Mouse (Mus musculus) neutrophil, adult 65 days (primary cell): ENCODE results near the gene Cers5. TPM values are rescaled to one million over a fixed set of nuclear protein-coding genes. Genes with fewer than 3 reads are reported as not detected.

Experiments used
- total RNA-seq: library from RNA; stranded (reverse); gene quantifications from 2 replicates; pipeline ENCODE4 v1.2.4, GENCODE M21; 2023

Gene Cers5
- 25.3 and 30.6 TPM in 2 replicates for total RNA-seq

DNA sequence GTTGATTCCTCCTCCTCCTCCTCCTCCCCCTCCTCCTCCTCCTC is at the start of gene Cers5:
Gene Cers5 (minus strand): TSS at position 5 of the 44 bp plus-strand sequence.

DNA sequence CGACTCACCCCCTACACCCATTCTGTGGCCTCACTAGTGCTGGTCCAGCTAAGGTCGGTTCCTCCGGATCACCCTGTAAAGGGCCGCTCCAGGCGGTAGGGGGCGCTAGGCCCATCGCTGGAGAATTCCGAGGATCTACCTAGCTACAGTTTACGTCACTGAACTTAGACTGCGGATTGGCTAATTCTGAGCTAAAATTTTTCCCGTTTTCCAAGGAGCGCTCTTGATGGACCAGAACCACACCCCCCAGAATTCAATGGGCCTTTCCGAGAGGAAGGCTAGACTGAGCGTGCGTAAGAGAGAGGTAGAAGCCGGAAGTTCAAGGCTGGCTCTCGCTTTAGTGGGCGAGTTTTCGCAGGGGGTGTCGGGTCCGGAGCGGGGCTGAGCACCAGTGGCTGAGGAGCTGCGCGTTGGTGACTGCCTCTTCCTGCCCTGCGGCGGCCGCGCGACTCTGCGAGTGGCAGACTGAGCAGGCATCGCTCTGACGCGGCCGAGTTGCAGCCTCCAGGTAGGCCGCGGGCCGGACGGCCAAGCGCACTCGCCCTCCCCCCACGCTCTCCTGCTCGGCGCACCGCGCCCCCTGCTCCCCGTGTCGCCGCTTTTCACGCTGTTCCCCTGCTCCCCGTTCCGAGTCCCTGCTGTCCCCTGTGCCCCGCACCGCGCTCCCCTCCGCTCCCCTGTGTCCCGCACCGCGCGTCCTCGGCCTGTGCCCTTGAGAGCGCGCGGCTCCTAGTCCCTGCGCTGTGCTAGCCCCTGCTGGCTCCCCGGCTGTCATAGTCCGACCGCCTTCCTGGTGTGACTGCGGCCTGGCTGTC is 47.1 kb downstream of the Cers5 start, which contains the start of gene Cox14:
Gene Cox14 (plus strand): TSS at position 278 of the 815 bp plus-strand sequence.

DNA sequence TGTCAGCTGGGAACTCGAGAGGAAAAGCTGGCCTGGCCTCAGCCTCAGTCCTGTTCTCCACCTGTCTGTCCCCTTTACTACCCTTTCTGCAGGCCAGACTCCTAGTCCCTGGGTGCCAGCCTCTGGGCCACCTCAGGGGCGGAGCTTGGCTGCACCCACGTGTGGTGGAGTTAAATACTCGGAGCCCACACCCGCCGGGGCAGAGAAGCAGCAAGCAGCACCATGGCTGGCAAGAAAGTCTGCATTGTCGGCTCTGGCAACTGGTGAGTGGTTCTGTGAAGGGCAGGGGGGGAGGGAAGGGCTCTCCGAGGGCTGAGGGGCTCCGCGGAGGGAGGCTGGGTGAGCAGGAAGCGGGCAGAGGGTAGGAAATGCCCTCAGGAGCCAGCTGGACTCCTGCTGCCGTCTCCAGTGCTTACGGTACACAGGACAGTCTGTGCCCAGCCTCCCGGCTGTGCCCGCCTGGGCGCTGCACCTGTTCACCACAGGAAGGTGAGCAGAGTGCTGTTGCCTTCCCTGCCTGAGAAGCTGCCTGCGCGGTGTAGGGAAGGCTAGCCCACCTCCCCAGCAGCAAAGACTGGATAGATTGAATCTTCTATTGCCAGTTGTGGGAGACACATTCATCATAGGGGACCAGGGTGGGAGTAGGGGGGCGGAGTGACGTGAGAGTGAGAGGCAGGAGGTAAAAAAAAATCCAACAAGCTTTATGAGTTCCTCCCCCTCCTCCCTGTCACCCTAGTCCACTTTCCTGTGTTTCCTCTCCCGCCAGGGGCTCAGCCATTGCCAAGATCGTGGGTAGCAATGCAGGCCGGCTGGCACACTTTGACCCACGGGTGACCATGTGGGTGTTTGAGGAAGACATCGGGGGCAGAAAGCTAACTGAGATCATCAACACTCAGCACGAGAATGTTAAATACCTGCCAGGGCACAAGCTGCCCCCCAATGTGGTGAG is 55.0 kb downstream of the Cers5 start, which contains the start of gene Gpd1:
Gene Gpd1 (plus strand): TSS at position 130 of the 949 bp plus-strand sequence.

DNA sequence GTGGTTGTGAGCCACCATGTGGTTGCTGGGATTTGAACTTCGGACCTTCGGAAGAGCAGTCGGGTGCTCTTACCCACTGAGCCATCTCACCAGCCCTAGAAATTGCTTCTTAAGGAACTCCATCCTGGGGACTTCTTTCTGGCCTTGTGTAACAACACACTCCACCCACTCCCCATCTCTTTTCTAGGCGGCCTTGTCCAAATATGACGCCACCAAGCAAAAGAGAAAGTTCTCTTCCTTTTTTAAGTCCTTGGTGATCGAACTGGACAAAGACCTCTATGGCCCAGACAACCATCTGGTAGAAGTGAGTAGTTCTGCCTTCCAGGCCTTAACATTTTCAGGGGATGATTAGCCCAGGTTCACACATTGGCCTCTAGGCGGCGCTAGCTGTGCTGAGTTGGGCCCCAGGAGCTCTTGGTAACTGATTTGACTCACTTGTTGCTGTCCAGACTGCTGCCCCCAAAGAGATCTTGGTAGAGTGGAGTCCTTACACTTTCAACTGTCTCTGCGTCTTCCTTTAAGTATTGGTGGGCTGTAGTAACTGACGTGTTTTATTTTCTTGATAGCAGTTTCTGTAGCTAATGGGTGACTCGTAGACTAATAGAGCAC is 67.1 kb downstream of the Cers5 start, which contains the start of gene Gm17349:
Gene Gm17349 (minus strand): TSS at position 51 of the 609 bp plus-strand sequence.

DNA sequence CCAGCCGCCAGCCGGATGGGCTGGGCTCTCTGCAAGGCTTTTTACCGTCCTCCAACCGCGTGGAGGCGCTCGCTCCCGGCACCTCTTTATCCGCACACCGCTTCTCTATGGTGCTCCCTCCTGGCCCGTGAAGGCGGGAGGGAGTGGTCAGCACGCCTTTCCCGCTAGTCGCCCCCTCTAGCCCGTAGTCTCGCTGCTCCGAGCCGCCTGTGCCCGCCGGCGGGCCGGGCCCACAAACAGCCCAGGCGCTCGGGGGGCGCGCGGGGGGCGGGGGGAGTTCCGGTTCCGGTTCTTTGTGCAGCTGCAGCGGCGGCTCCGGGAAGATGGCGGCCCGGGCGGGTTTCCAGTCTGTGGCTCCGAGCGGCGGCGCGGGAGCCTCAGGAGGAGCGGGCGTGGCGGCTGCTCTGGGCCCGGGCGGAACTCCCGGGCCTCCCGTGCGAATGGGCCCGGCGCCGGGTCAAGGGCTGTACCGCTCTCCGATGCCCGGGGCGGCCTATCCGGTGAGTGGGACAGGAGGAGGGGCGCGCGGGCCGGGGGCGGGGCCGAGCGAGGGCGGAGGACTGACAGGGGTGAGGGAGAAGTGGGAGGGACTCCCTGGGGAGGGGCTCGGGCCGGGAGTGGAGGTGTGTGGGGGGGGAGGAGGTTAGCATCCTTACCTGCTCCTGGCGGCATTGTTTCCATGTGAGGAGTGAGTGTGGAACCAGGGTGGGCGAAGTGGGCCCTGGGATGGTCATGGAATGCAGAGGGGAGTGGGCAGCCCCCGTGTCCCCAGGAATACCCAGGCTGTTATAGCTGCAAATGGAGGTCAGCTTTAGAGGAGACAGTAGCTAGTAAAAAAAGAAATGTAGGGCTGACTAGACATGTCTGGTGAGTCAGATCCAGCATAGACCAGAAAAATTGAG is 70.4 kb downstream of the Cers5 start, which contains the start of gene Smarcd1:
Gene Smarcd1 (plus strand): TSS at position 131 of the 902 bp plus-strand sequence.

Other genes with a start within 250 kb of the Cers5 start
- gene Faim2, start 244.7 kb downstream of the Cers5 start, total RNA-seq = 0.60 and 0.79 TPM in 2 replicates
- not detected in 2 replicates for gene Aqp2, start 193.8 kb downstream of the Cers5 start, total RNA-seq
- not detected in 2 replicates for gene Aqp5, start 182.1 kb downstream of the Cers5 start, total RNA-seq
- not detected in 2 replicates for gene Aqp6, start 171.5 kb downstream of the Cers5 start, total RNA-seq
- 68.7 and 70.9 TPM in 2 replicates for gene Racgap1, start 121.2 kb downstream of the Cers5 start, total RNA-seq
- gene Asic1, start 102.5 kb downstream of the Cers5 start, total RNA-seq = 0.28 TPM in 1 of 2 replicates, not detected in the other
- 18.8 and 19.3 TPM in 2 replicates for gene Smarcd1, start 70.8 kb downstream of the Cers5 start, total RNA-seq
- gene Gm17349, start 67.4 kb downstream of the Cers5 start, total RNA-seq = 2.2 and 3.7 TPM in 2 replicates
- gene Gpd1, start 55.4 kb downstream of the Cers5 start, total RNA-seq = 0.18 and 0.22 TPM in 2 replicates
- gene Cox14, start 47.3 kb downstream of the Cers5 start, total RNA-seq = 35.1 and 44.7 TPM in 2 replicates
- 11.1 and 13.3 TPM in 2 replicates for gene Lima1, start 102.6 kb upstream of the Cers5 start, total RNA-seq
- gene Fam186a, start 194.2 kb upstream of the Cers5 start, total RNA-seq = not detected in 2 replicates
- gene Larp4, start 197.2 kb upstream of the Cers5 start, total RNA-seq = 27.8 and 43.1 TPM in 2 replicates